Mouse (Mus musculus): ENCODE data around the gene Donson. TPM values are rescaled to one million over a fixed set of nuclear protein-coding genes. Genes with fewer than 3 reads are reported as not detected.
A peak's percentile ranks its signal among the peaks of the same experiment; 100 is the strongest.

The Donson gene
- polyA plus RNA-seq, 1 experiment from 2014 or later = 22.9 TPM

DNA sequence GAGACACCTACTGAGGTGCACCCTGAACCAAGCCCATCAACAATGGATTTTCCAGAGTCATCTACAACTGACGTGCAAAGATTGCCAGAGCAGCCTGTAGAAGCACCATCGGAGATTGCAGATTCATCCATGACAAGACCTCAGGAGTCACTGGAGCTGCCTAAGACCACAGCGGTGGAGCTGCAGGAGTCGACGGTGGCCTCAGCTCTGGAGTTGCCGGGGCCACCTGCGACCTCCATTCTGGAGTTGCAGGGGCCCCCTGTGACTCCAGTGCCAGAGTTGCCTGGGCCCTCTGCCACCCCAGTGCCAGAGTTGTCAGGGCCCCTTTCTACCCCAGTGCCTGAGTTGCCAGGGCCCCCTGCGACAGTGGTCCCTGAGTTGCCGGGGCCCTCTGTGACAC is 33.3 kb downstream of the Donson start:
- Histone ChIP-seq H3K4me3 (ENCODE audit: low read depth, low read length) (no peak overlapping the region), H3K27me3 (ENCODE audit: control insufficient read depth, insufficient read depth, low read length) (no peaks in the 10 kb centered on the region), H3K4me1 (ENCODE audit: control insufficient read depth, insufficient read depth, low read length) (peaks cover 4% of the 10 kb centered on the region; the same call in 1 of the 2 replicates), H3K27ac (ENCODE audit: low read length) (no peak overlapping the region), H3K36me3 (ENCODE audit: control insufficient read depth, insufficient read depth, low read length) (peaks cover 73% of the 10 kb centered on the region), H3K9ac (replicated peaks; ENCODE audit: low read depth, low read length) (no peak overlapping the region), H3K4me2 (replicated peaks; ENCODE audit: low read depth, low read length) (no peak overlapping the region), H3K9me3 (ENCODE audit: control insufficient read depth, low read depth, low read length) (no peaks in the 10 kb centered on the region)
- WGBS = 94% methylated on average over 9 of the region's 9 CpGs
- no peak for ATAC-seq (ENCODE audit: insufficient number of reproducible peaks, insufficient read depth, low FRiP score, low read depth)

DNA sequence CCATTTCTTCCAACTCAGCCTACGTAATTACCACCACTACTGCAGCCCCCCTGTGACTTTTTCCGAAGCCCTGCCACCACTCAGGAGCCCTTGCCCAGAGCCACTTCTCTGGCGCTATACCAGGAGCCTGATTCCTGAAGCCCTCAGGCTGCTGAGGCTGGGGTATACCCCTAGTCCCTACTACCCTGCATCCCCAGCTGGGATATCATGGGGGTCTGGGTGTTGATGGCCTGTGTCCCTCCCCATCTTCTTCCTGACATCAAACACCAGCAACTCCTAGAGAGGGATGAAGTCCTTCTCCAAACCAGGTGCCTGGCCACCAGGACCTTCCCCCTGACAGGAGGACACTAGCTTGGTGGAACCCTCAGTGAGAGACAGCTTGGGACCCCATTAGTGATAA is 36.4 kb downstream of the Donson start:
- Histone ChIP-seq H3K4me1 (ENCODE audit: control insufficient read depth, insufficient read depth, low read length) (peaks cover 10% of the 10 kb centered on the region; the same call in 1 of the 2 replicates), H3K36me3 (ENCODE audit: control insufficient read depth, insufficient read depth, low read length) (peaks cover 42% of the 10 kb centered on the region), H3K4me3 (ENCODE audit: low read depth, low read length) (no peak overlapping the region), H3K4me2 (replicated peaks; ENCODE audit: low read depth, low read length) (no peak overlapping the region), H3K27me3 (ENCODE audit: control insufficient read depth, insufficient read depth, low read length) (no peaks in the 10 kb centered on the region), H3K9ac (replicated peaks; ENCODE audit: low read depth, low read length) (no peak overlapping the region), H3K9me3 (ENCODE audit: control insufficient read depth, low read depth, low read length) (no peaks in the 10 kb centered on the region), H3K27ac (ENCODE audit: low read length) (no peak overlapping the region)
- 95% methylated on average over 3 of the region's 3 CpGs for WGBS
- no peak for ATAC-seq (ENCODE audit: insufficient number of reproducible peaks, insufficient read depth, low FRiP score, low read depth)

DNA sequence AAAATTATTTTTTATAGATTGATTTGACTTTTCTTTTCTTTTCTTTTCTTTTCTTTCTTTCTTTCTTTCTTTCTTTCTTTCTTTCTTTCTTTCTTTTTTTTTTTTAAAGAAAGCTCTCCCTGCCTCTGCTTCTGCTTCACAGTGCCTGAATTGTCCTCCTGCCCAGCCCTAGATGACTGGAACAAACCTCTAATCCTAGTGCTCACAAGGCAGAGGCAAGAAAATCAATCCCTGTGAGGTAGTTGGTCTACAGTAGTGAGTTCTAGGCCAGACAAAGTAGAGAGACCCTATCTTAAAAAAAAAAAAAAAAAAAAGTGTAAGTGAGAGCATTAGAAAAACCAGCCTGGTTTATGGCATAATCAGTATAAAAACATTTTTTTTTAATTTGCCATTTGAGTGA is 38.8 kb downstream of the Donson start:
- H3K36me3 ChIP-seq (ENCODE audit: control insufficient read depth, insufficient read depth, low read length) = peaks cover 18% of the 10 kb centered on the region
- ATAC-seq (ENCODE audit: insufficient number of reproducible peaks, insufficient read depth, low FRiP score, low read depth) = no peak
- no peak overlapping the region for H3K4me3 ChIP-seq (ENCODE audit: low read depth, low read length)
- no peak overlapping the region for H3K27ac ChIP-seq (ENCODE audit: low read length)
- no peak overlapping the region for H3K9ac ChIP-seq (replicated peaks; ENCODE audit: low read depth, low read length)
- H3K9me3 ChIP-seq (ENCODE audit: control insufficient read depth, low read depth, low read length) = no peaks in the 10 kb centered on the region
- H3K4me2 ChIP-seq (replicated peaks; ENCODE audit: low read depth, low read length) = no peak overlapping the region
- no peaks in the 10 kb centered on the region for H3K27me3 ChIP-seq (ENCODE audit: control insufficient read depth, insufficient read depth, low read length)
- peaks cover 12% of the 10 kb centered on the region; the same call in 1 of the 2 replicates for H3K4me1 ChIP-seq (ENCODE audit: control insufficient read depth, insufficient read depth, low read length)

DNA sequence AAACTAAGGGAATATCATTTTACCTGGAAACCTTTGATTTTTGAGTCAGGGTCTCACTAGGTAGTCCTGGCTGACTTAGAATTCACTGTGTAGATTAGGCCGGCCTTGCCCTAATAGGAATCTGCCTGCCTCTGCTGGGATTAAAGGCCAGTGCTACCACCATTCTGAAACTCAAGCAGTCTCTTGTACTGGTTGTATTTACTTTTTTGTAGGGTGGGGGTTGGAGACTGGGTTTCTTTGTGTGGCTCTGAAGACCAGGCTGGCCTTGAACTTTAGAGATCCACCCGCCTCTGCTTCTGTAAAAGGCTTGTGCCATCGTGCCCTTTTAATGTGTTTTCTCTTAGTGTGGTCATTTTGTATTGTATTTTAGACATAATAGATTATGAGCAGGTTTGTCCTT is 39.3 kb downstream of the Donson start:
- no peak for ATAC-seq (ENCODE audit: insufficient number of reproducible peaks, insufficient read depth, low FRiP score, low read depth)
- 57% methylated on average over 3 of the region's 3 CpGs for WGBS
- Histone ChIP-seq H3K4me3 (ENCODE audit: low read depth, low read length) (peak overlapping the region; percentile 70), H3K27me3 (ENCODE audit: control insufficient read depth, insufficient read depth, low read length) (no peaks in the 10 kb centered on the region), H3K9ac (replicated peaks; ENCODE audit: low read depth, low read length) (0 out of 2 replicates have a peak overlapping the region, but pooled peaks have one; percentile 11), H3K36me3 (ENCODE audit: control insufficient read depth, insufficient read depth, low read length) (peaks cover 14% of the 10 kb centered on the region), H3K4me2 (replicated peaks; ENCODE audit: low read depth, low read length) (peak overlapping the region; percentile 52), H3K27ac (ENCODE audit: low read length) (no peak overlapping the region), H3K9me3 (ENCODE audit: control insufficient read depth, low read depth, low read length) (no peaks in the 10 kb centered on the region), H3K4me1 (ENCODE audit: control insufficient read depth, insufficient read depth, low read length) (peaks cover 18% of the 10 kb centered on the region; the same call in 1 of the 2 replicates)

DNA sequence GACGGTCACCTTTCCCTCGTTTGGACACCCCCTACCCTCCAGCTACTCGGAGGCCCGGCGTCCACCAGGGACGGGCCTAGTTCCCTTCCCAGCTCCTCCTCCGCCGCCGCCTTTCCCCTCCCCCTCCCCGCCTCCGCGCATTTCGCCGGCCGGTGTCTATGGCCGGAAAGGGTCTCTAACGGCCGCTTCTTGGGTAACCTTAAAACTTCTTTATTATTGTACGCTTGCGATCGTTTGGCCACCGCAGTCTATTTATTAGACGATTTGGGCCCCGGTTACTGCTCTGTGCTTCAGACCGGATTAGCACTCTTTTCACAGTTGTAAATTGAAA is 40.4 kb downstream of the Donson start:
- Histone ChIP-seq H3K27me3 (ENCODE audit: control insufficient read depth, insufficient read depth, low read length) (no peaks in the 10 kb centered on the region), H3K4me1 (ENCODE audit: control insufficient read depth, insufficient read depth, low read length) (peaks cover 18% of the 10 kb centered on the region; the same call in 1 of the 2 replicates), H3K4me2 (replicated peaks; ENCODE audit: low read depth, low read length) (peak overlapping the region; percentile 52), H3K9me3 (ENCODE audit: control insufficient read depth, low read depth, low read length) (no peaks in the 10 kb centered on the region), H3K36me3 (ENCODE audit: control insufficient read depth, insufficient read depth, low read length) (peaks cover 9% of the 10 kb centered on the region), H3K9ac (replicated peaks; ENCODE audit: low read depth, low read length) (peak overlapping the region; percentile 89), H3K27ac (ENCODE audit: low read length) (peak overlapping the region; percentile 99), H3K4me3 (ENCODE audit: low read depth, low read length) (peak overlapping the region; percentile 70)
- peak; percentile 53; the same call in 1 of the 2 replicates for ATAC-seq (ENCODE audit: insufficient number of reproducible peaks, insufficient read depth, low FRiP score, low read depth)
- under 1% methylated on average over 25 of the region's 25 CpGs for WGBS

DNA sequence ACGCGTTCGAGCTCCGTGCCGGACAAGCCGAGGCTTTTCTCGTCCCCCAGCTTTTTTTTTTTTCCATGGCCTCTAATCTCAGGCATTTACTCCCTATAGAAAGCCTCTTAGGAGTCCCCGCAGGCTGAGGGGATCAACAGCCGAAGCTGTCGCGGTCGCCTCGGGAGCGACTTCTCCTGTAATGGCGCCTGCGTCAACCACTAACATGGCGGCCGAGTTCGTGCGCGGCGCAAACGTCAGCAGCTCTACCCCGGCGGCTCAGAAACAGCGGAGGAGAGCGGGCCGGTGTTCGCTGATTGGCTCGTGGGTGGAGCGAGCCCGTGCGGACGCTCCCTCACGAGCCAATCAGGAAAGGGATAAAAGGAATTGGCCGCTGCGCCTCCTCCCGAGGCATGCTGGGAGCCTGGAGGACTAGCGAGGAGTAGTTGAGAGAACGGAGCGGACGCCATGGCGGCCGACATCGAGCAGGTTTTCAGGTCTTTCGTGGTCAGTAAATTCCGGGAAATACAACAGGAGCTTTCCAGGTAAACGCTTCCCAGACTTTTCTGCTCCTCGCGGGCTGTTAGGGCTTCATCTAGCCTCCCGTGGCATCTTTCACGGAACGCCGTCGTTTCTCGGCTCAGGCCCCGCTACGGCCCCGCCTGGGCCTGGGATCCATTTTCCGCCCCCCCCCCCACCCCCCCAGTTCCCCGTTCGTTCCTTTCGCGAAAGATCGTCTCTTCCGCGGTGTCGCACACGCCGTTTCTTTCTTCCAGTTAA is 40.9 kb downstream of the Donson start, which contains the start of gene Son:
Son (plus strand) TSS at position 46 of the 759 bp plus-strand sequence.
- Histone ChIP-seq H3K27ac (ENCODE audit: low read length) (peak within 1 kb of the TSS; percentile 99), H3K27me3 (ENCODE audit: control insufficient read depth, insufficient read depth, low read length) (no peaks in the 10 kb centered on the region), H3K9me3 (ENCODE audit: control insufficient read depth, low read depth, low read length) (no peaks in the 10 kb centered on the region), H3K4me1 (ENCODE audit: control insufficient read depth, insufficient read depth, low read length) (peaks cover 18% of the 10 kb centered on the region; the same call in 1 of the 2 replicates), H3K9ac (replicated peaks; ENCODE audit: low read depth, low read length) (peak within 1 kb of the TSS; percentile 89), H3K4me3 (ENCODE audit: low read depth, low read length) (peak within 1 kb of the TSS; percentile 70), H3K36me3 (ENCODE audit: control insufficient read depth, insufficient read depth, low read length) (peaks cover 8% of the 10 kb centered on the region), H3K4me2 (replicated peaks; ENCODE audit: low read depth, low read length) (peak within 1 kb of the TSS; percentile 78)
- under 1% methylated on average over 68 of the region's 70 CpGs for WGBS
- ATAC-seq (ENCODE audit: insufficient number of reproducible peaks, insufficient read depth, low FRiP score, low read depth) = peak; percentile 97

DNA sequence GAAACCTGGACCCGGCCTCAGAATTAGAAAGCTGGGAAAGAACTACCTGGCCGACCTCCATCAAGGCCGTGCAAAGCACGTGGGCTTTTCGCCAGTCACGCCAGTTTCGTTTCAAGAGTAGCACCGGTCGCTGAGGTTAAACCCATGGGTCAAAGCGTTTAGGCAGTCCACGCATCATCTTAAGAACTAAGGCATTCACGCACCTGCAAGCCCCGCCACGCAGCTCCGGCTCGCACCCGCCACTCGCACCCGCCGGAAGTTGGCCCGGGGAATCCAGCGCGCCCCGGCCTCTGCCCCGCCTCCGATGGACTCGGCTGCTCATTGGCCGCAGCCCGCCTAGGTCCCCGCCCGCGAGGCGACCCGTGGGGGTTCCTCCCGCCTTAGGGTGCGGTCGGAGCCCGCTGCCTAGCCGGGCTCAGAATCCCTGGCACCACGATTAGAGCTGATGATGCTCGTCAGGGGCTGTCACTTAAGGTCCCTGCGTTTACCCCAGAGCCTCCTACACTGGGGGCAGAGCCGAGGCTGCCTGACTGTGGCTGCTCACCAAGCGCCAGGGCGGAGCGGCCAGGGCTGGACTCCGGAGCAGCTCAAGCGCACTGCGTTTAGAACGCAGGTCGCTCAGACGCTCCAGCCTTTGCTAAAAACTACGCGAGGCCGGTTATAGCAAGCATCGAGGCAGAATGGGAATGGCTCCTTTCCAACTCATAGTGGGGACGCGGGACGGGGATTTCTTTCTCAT is 41.7 kb downstream of the Donson start, which contains the start of gene Gart:
Gart (minus strand) TSS at position 272 of the 739 bp plus-strand sequence.
- Histone ChIP-seq H3K9me3 (ENCODE audit: control insufficient read depth, low read depth, low read length) (no peaks in the 10 kb centered on the region), H3K27me3 (ENCODE audit: control insufficient read depth, insufficient read depth, low read length) (no peaks in the 10 kb centered on the region), H3K4me3 (ENCODE audit: low read depth, low read length) (peak within 1 kb of the TSS; percentile 70), H3K4me1 (ENCODE audit: control insufficient read depth, insufficient read depth, low read length) (peaks cover 13% of the 10 kb centered on the region; the same call in 1 of the 2 replicates), H3K9ac (replicated peaks; ENCODE audit: low read depth, low read length) (peak within 1 kb of the TSS; percentile 89), H3K4me2 (replicated peaks; ENCODE audit: low read depth, low read length) (peak within 1 kb of the TSS; percentile 78), H3K36me3 (ENCODE audit: control insufficient read depth, insufficient read depth, low read length) (peaks cover 6% of the 10 kb centered on the region), H3K27ac (ENCODE audit: low read length) (peak within 1 kb of the TSS; percentile 99)
- peak; percentile 88 for ATAC-seq (ENCODE audit: insufficient number of reproducible peaks, insufficient read depth, low FRiP score, low read depth)
- under 1% methylated on average over 59 of the region's 59 CpGs for WGBS

DNA sequence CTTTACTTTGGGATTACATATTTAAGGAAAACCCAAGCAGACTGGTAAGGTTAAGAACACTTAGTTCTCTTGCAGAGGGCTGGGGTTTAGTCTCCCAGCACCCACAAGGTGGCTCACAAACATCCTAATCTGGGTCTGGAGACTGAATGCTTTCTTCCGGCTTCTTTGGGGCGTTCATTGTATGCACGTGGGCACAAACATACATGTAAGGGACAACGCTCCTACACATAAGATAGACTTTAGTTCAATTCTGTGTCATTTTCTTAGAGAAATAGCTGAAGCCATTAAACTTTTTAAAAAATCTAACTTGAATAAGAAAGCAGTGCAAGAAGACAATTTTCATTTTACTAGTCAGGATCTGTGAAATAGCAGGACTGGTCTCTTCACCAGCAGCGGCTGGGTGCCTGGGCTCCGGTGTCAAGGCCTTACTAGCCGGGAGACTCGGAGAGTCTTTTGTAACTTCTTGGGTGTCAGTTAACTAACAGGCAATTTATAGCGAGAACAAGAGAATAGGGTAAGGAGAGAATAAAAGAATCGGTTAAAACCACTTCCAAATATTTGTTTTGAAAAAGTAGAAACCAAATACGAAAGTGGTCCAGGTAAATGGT is 42.5 kb downstream of the Donson start:
- Histone ChIP-seq H3K9ac (replicated peaks; ENCODE audit: low read depth, low read length) (peak overlapping the region; percentile 23), H3K27ac (ENCODE audit: low read length) (peak overlapping the region; percentile 99; the same call in 1 of the 2 replicates), H3K27me3 (ENCODE audit: control insufficient read depth, insufficient read depth, low read length) (no peaks in the 10 kb centered on the region), H3K4me1 (ENCODE audit: control insufficient read depth, insufficient read depth, low read length) (peaks cover 13% of the 10 kb centered on the region; the same call in 1 of the 2 replicates), H3K9me3 (ENCODE audit: control insufficient read depth, low read depth, low read length) (no peaks in the 10 kb centered on the region), H3K4me3 (ENCODE audit: low read depth, low read length) (peak overlapping the region; percentile 70), H3K4me2 (replicated peaks; ENCODE audit: low read depth, low read length) (peak overlapping the region; percentile 78), H3K36me3 (ENCODE audit: control insufficient read depth, insufficient read depth, low read length) (peaks cover 13% of the 10 kb centered on the region)
- ATAC-seq (ENCODE audit: insufficient number of reproducible peaks, insufficient read depth, low FRiP score, low read depth) = no peak
- WGBS = 1% methylated on average over 11 of the region's 11 CpGs

Measured in stomach, embryonic 14.5 days (tissue).